In the genomic region with DNA sequence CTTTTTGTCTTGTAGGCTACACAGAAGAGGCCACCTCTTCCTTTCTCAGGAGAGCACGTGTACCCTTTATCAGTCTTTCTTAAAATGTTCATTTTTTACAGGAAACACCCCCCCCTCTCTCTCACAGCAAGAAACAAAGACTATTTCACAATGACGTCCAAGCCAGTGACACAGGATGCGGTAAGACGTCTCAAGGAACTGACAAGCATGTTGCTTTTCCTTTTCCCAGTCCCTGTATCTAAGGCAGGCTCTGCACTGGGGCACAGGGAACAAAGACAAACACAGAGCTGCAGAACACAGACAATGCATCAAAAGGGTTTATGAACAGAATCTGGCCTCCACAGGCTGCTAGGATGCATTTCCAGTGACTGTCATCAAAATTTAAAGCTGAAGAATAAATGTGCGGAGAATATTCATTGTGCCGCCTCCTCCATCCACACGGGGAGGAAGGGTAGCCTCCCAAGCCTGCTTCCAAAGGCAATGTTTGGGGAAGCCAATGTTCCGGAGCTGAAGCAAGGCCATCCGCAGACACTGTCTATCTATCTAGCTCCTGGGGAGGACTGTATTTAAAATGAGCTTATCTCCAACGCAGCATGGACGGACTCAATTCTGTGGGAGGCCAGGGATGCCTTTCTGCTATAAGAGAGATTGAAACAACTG, we compare ENCODE assay signal across 9 mouse cellular contexts. TPM values are rescaled to one million over a fixed set of nuclear protein-coding genes. Genes with fewer than 3 reads are reported as not detected.
DNase-seq lines count a peak whose midpoint lies in the region; ATAC-seq and TF ChIP-seq lines count a peak whose summit lies in the region.
"Had no signal": no experiment of that assay in that cellular context is flagged by ENCODE, and none has a peak within 500 bp of the region (broad histone marks: within the 10 kb centered on the region; RNA-seq: fewer than 3 reads in every experiment).

No protein-coding gene starts in this region.

- H3K27me3 ChIP-seq in heart, postnatal 0 days (ENCODE audit: control insufficient read depth, insufficient read depth, low read length) = no peaks in the 10 kb centered on the region
- H3K27me3 ChIP-seq in stomach, embryonic 14.5 days (ENCODE audit: control insufficient read depth, insufficient read depth, low read length) = no peaks in the 10 kb centered on the region
- H3K27me3 ChIP-seq in stomach, postnatal 0 days (ENCODE audit: control insufficient read depth, insufficient read depth, low read length) = no peaks in the 10 kb centered on the region
- no peaks in the 10 kb centered on the region for H3K27me3 ChIP-seq in liver, embryonic 14.5 days (ENCODE audit: control insufficient read depth, insufficient read depth, low read length)

- no peaks in the 10 kb centered on the region for H3K4me1 ChIP-seq in heart, postnatal 0 days (ENCODE audit: control insufficient read depth, insufficient read depth)
- H3K4me1 ChIP-seq in stomach, embryonic 14.5 days (ENCODE audit: control insufficient read depth, insufficient read depth, low read length) = peaks cover 2% of the 10 kb centered on the region; the same call in 1 of the 2 replicates
- H3K4me1 ChIP-seq in stomach, postnatal 0 days (replicated peaks; ENCODE audit: control insufficient read depth, insufficient read depth) = no peaks in the 10 kb centered on the region
- H3K4me1 ChIP-seq in liver, embryonic 14.5 days (replicated peaks; ENCODE audit: control insufficient read depth in 2 of 2, insufficient read depth in 2 of 2, low read length in 1 of 2) = peaks cover 3 to 20% of the 10 kb centered on the region in 2 experiments; a peak in 3 of 4 replicates

- WGBS in heart, postnatal 0 days = 47% methylated on average over 11 of the region's 11 CpGs
- 71% methylated on average over 11 of the region's 11 CpGs for WGBS in stomach, embryonic 14.5 days
- 75% methylated on average over 11 of the region's 11 CpGs for WGBS in stomach, postnatal 0 days
- whole genome bisulfite sequencing in liver, embryonic 14.5 days (ENCODE audit: insufficient replicate concordance) = 28% methylated on average over 11 of the region's 11 CpGs

- H3K4me2 ChIP-seq in heart, postnatal 0 days (ENCODE audit: low read depth, low read length) = no peak overlapping the region
- H3K4me2 ChIP-seq in stomach, embryonic 14.5 days (replicated peaks; ENCODE audit: low read depth, low read length) = no peak overlapping the region
- no peak overlapping the region for H3K4me2 ChIP-seq in stomach, postnatal 0 days (replicated peaks; ENCODE audit: low read depth)
- no peak overlapping the region; the same call in 1 of the 2 replicates for H3K4me2 ChIP-seq in liver, embryonic 14.5 days (ENCODE audit: low read depth)

- H3K9ac ChIP-seq in heart, postnatal 0 days (replicated peaks; ENCODE audit: low read depth, low read length) = no peak overlapping the region
- no peak overlapping the region for H3K9ac ChIP-seq in stomach, embryonic 14.5 days (replicated peaks; ENCODE audit: low read depth, low read length)
- no peak overlapping the region for H3K9ac ChIP-seq in stomach, postnatal 0 days (ENCODE audit: low read length)
- H3K9ac ChIP-seq in liver, embryonic 14.5 days (replicated peaks) = no peak overlapping the region; the same call in 1 of the 2 replicates

- H3K4me3 ChIP-seq in heart, postnatal 0 days (ENCODE audit: low read depth, low read length) = no peak overlapping the region
- no peak overlapping the region for H3K4me3 ChIP-seq in stomach, embryonic 14.5 days (ENCODE audit: low read depth, low read length)
- no peak overlapping the region for H3K4me3 ChIP-seq in stomach, postnatal 0 days (ENCODE audit: low read depth, low read length)
- H3K4me3 ChIP-seq in liver, embryonic 14.5 days (ENCODE audit: insufficient read depth in 1 of 2, low read depth in 2 of 2, low read length in 2 of 2) = no peak overlapping the region

- TF ChIP-seq EP300 in heart, postnatal 0 days (IDR thresholded peaks at IDR 0.05; ENCODE audit: low read depth) = no peak
- no peak for TF ChIP-seq EP300 in stomach, postnatal 0 days (optimal IDR thresholded peaks at IDR 0.05)
- no peak for TF ChIP-seq EP300 in liver, embryonic 14.5 days (IDR thresholded peaks at IDR 0.05; ENCODE audit: low read depth)

- H3K27ac ChIP-seq in heart, postnatal 0 days (ENCODE audit: low read depth) = peak overlapping the region; percentile 82
- peak overlapping the region; percentile 27; the same call in 1 of the 2 replicates for H3K27ac ChIP-seq in stomach, embryonic 14.5 days (ENCODE audit: low read length)
- no peak overlapping the region for H3K27ac ChIP-seq in stomach, postnatal 0 days (replicated peaks)
- no peak overlapping the region for H3K27ac ChIP-seq in liver, embryonic 14.5 days

- peaks cover 33% of the 10 kb centered on the region for H3K36me3 ChIP-seq in heart, postnatal 0 days (replicated peaks; ENCODE audit: control insufficient read depth, insufficient read depth, low read length)
- H3K36me3 ChIP-seq in stomach, embryonic 14.5 days (ENCODE audit: control insufficient read depth, insufficient read depth, low read length) = no peaks in the 10 kb centered on the region
- peaks cover 5% of the 10 kb centered on the region for H3K36me3 ChIP-seq in stomach, postnatal 0 days (ENCODE audit: control insufficient read depth, insufficient read depth, low read length)
- H3K36me3 ChIP-seq in liver, embryonic 14.5 days (replicated peaks; ENCODE audit: control insufficient read depth, insufficient read depth, low read depth) = no peaks in the 10 kb centered on the region; the same call in none of the 2 replicates

- no peak for TF ChIP-seq CTCF in heart, postnatal 0 days (IDR thresholded peaks at IDR 0.05; ENCODE audit: low read depth)
- no peak for TF ChIP-seq CTCF in stomach, postnatal 0 days (IDR thresholded peaks at IDR 0.05; ENCODE audit: low read depth)
- TF ChIP-seq CTCF in liver, embryonic 14.5 days (IDR thresholded peaks at IDR 0.05; ENCODE audit: low read depth) = no peak

- no peaks in the 10 kb centered on the region for H3K9me3 ChIP-seq in heart, postnatal 0 days (replicated peaks; ENCODE audit: control insufficient read depth, low read length)
- no peaks in the 10 kb centered on the region for H3K9me3 ChIP-seq in stomach, embryonic 14.5 days (ENCODE audit: control insufficient read depth, low read depth, low read length)
- no peaks in the 10 kb centered on the region for H3K9me3 ChIP-seq in stomach, postnatal 0 days (ENCODE audit: control insufficient read depth, low read length)
- H3K9me3 ChIP-seq in liver, embryonic 14.5 days (ENCODE audit: control insufficient read depth, low read length) = no peaks in the 10 kb centered on the region
- H3K9me3 ChIP-seq: G1E had no signal

- peak; percentile 58 for ATAC-seq in heart, postnatal 0 days (ENCODE audit: insufficient read depth, low read depth)
- no peak for ATAC-seq in stomach, embryonic 14.5 days (ENCODE audit: insufficient number of reproducible peaks, insufficient read depth, low FRiP score, low read depth)
- ATAC-seq in stomach, postnatal 0 days (ENCODE audit: low FRiP score, low TSS enrichment) = no peak
- ATAC-seq in liver, embryonic 14.5 days (ENCODE audit: insufficient read depth) = peak; percentile 57

- DNase-seq in heart, postnatal 0 days (ENCODE audit: low spot score) = peak; percentile 67
- no peak for DNase-seq in heart, postnatal 4 days
- DNase-seq in stomach, postnatal 0 days (ENCODE audit: low spot score) = no peak
- DNase-seq in liver, embryonic 14.5 days (ENCODE audit: low read depth in 3 of 3, low spot score in 3 of 3) = peak in 1 of 3 experiments; percentile 39
- DNase-seq in thymus, postnatal 14 days = peak; percentile 69
- DNase-seq in cerebellum, postnatal 4 days (ENCODE audit: low spot score in 2 of 2) = no peak
- DNase-seq in gastrocnemius, postnatal 10 days = no peak

RNA-seq across cellular contexts. Expression of a gene that starts 48.7 kb away (rescaled TPM):
- total RNA-seq in heart, postnatal 0 days (2014; rRNA removed; ENCODE audit: low replicate concordance) = 5.0 and 8.1 TPM in 2 replicates
- polyA plus RNA-seq in heart, postnatal 0 days (2015; fragmentation: Nextera tagmentation; extraction: Ambion mirVana) = 2.0 and 2.6 TPM in 2 replicates
- 1 to 10 TPM; 8.7 to 9.8 TPM for total RNA-seq in heart, postnatal 4 days (2021)
- 7.6 and 11.2 TPM in 2 replicates for polyA plus RNA-seq in stomach, embryonic 14.5 days (2014; fragmentation: Nextera tagmentation; extraction: Ambion mirVana)
- 3.0 and 3.7 TPM in 2 replicates for polyA plus RNA-seq in stomach, postnatal 0 days (2015; fragmentation: Nextera tagmentation; extraction: Ambion mirVana)
- polyA plus RNA-seq in liver, embryonic 14.5 days (2012; rRNA removed) = 4.3 and 4.6 TPM in 2 replicates
- polyA plus RNA-seq in liver, embryonic 14.5 days (2014; fragmentation: Nextera tagmentation; extraction: Ambion mirVana) = 2.9 and 3.3 TPM in 2 replicates
- 1 to 10 TPM; 5.0 to 7.5 TPM for total RNA-seq in gastrocnemius, postnatal 10 days (2021)

Comparison
In these comparisons a context has a peak if more than half of its experiments do, and no peak if none do; other contexts are left out.
1. DNase-seq: peak in heart, postnatal 0 days (single experiment) and thymus, postnatal 14 days (single experiment); none in heart, postnatal 4 days (single experiment), stomach, postnatal 0 days (single experiment), cerebellum, postnatal 4 days (0 of 2) and gastrocnemius, postnatal 10 days (single experiment).
2. H3K27ac ChIP-seq: peak in heart, postnatal 0 days (single experiment) and stomach, embryonic 14.5 days (single experiment); none in stomach, postnatal 0 days (single experiment) and liver, embryonic 14.5 days (single experiment).
3. ATAC-seq: peak in heart, postnatal 0 days (single experiment) and liver, embryonic 14.5 days (single experiment); none in stomach, embryonic 14.5 days (single experiment) and stomach, postnatal 0 days (single experiment).